Mouse (Mus musculus): ENCODE measurements around the gene Sbf1. TPM values are rescaled to one million over a fixed set of nuclear protein-coding genes. Genes with fewer than 3 reads are reported as not detected.

Gene Sbf1
- polyA plus RNA-seq (2016; fragmentation: Nextera tagmentation; extraction: Ambion mirVana): 80.6 and 85.5 TPM in 2 replicates

DNA sequence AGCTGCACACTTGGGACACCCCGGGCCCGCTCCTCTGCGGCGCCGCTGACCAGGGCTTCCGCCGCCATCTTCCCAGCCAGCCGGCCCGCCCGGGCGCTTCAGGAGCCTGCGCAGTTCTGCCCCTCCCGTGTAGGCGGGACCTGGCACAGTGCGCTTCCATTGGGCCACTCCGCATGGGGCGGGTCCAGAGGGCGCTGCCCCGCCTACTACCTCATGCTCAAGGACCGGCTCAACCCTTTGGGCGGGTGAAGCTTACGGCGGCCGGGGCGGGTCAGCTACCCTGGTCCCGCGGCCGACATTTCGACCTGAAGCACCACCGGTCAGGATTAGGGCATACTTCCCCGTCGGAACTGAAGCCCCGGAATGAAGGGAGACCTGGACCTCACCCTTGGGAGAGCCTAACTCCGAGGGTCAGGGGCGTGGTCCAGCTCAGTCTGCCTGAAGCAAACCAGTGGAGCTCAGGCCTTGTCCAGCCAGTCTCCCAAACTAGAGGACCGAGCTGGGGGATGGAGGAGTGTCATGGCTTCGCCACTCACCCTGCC lies at the start of gene Sbf1:
Sbf1 (minus strand) TSS at position 122 of the 542 bp plus-strand sequence.
- peak; percentile 98 for DNase-seq (ENCODE audit: low spot score)
- H3K4me3 ChIP-seq: peak within 1 kb of the TSS; percentile 98
- H3K4me1 ChIP-seq: peaks cover 27% of the 10 kb centered on the region
- H3K9me3 ChIP-seq: no peaks in the 10 kb centered on the region
- no peaks in the 10 kb centered on the region for H3K36me3 ChIP-seq (replicated peaks)
- H3K27me3 ChIP-seq (replicated peaks; ENCODE audit: low read depth, poor library complexity, severe bottlenecking): no peaks in the 10 kb centered on the region
- peak within 1 kb of the TSS; percentile 88 for H3K27ac ChIP-seq (replicated peaks)
- WGBS: under 1% methylated on average over 37 of the region's 37 CpGs

DNA sequence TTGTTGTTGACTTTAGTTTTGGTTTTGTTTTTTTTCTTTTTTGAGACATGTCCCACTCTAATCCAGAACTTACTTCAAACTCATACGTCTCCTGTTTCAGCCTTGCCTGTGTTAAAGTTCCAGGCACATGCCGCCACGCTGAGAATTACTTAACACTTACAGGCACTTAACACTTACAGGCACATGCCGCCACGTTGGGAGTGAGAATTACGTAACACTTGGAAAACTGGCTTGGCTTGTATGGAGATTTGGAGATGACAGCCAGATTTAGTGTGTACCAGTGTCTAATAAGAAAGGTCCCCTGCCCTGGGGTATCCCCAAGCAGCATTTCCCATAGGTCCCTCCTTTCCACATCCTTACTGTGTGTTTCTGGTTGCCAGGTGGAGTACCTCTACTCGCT lies 47.9 kb upstream of the Sbf1 start:
- H3K27me3 ChIP-seq (replicated peaks; ENCODE audit: low read depth, poor library complexity, severe bottlenecking): no peaks in the 10 kb centered on the region
- no peak for DNase-seq (ENCODE audit: low spot score)
- no peak overlapping the region for H3K4me3 ChIP-seq
- H3K36me3 ChIP-seq (replicated peaks): peaks cover 99% of the 10 kb centered on the region
- H3K27ac ChIP-seq (replicated peaks): no peak overlapping the region
- WGBS: 95% methylated on average over 7 of the region's 7 CpGs
- no peaks in the 10 kb centered on the region for H3K9me3 ChIP-seq
- H3K4me1 ChIP-seq: peaks cover 9% of the 10 kb centered on the region

DNA sequence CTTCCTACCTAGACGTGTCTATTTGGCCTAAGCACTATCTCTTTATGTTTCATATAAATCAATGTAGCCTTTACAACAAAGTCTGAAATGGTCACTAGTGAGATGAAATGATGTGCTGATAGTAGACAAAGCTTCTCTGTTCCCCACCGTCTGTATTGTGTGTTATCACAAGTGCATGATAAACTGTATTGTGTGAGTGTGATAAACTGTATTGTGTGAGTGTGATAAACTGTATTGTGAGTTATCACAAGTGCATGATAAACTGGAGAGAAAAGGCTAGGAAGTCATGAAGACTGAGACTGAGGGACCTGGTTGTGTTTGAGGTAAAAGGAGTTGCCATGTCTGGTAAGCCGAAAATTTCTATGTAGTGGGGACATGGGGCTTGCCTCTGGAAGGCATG lies 43.7 kb upstream of the Sbf1 start:
- no peak overlapping the region for H3K27ac ChIP-seq (replicated peaks)
- H3K9me3 ChIP-seq: no peaks in the 10 kb centered on the region
- no peak overlapping the region for H3K4me3 ChIP-seq
- 92% methylated on average over 3 of the region's 3 CpGs for WGBS
- H3K36me3 ChIP-seq (replicated peaks): peaks cover 70% of the 10 kb centered on the region
- H3K27me3 ChIP-seq (replicated peaks; ENCODE audit: low read depth, poor library complexity, severe bottlenecking): no peaks in the 10 kb centered on the region
- DNase-seq (ENCODE audit: low spot score): no peak
- H3K4me1 ChIP-seq: peaks cover 34% of the 10 kb centered on the region

DNA sequence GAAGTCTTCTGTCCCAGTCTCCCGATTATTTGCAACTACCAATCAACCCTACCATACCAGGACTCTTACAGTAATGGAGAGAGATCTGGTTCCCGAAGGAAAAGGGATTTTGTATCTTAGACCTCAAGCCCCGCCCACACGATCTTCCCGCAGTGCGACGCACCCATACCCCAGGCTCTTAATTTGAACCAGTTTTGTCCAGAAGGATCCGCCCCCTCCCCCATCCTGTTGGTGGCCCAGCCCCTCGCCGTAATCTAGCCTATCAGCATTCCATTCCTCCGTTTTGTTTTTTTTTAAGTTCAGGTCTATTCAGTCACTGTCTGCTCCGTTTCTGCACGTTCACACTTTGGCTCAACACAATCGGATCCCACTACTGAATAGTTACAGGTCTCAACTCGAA lies 41.3 kb upstream of the Sbf1 start:
- H3K4me3 ChIP-seq: peak overlapping the region; percentile 88
- under 1% methylated on average over 15 of the region's 15 CpGs for WGBS
- peak overlapping the region; percentile 96 for H3K27ac ChIP-seq (replicated peaks)
- H3K4me1 ChIP-seq: peaks cover 37% of the 10 kb centered on the region
- H3K27me3 ChIP-seq (replicated peaks; ENCODE audit: low read depth, poor library complexity, severe bottlenecking): no peaks in the 10 kb centered on the region
- peaks cover 70% of the 10 kb centered on the region for H3K36me3 ChIP-seq (replicated peaks)
- DNase-seq (ENCODE audit: low spot score): peak; percentile 95
- no peaks in the 10 kb centered on the region for H3K9me3 ChIP-seq

GRCm38 (mm10) chr15:89355241-89356187 lies 40.4 kb upstream of the Sbf1 start, which contains the start of the genes Lmf2 and Ncaph2:
Gene Lmf2 (minus strand): TSS chr15:89355659.
Gene Ncaph2 (plus strand): TSS chr15:89355719.
- peaks cover 70% of the 10 kb centered on the region for H3K36me3 ChIP-seq (replicated peaks)
- under 1% methylated on average over 64 of the region's 64 CpGs for WGBS
- peak within 1 kb of the TSS; percentile 96 for H3K27ac ChIP-seq (replicated peaks)
- DNase-seq (ENCODE audit: low spot score): peak; percentile 98
- no peaks in the 10 kb centered on the region for H3K9me3 ChIP-seq
- no peaks in the 10 kb centered on the region for H3K27me3 ChIP-seq (replicated peaks; ENCODE audit: low read depth, poor library complexity, severe bottlenecking)
- peak within 1 kb of the TSS; percentile 88 for H3K4me3 ChIP-seq
- peaks cover 37% of the 10 kb centered on the region for H3K4me1 ChIP-seq

DNA sequence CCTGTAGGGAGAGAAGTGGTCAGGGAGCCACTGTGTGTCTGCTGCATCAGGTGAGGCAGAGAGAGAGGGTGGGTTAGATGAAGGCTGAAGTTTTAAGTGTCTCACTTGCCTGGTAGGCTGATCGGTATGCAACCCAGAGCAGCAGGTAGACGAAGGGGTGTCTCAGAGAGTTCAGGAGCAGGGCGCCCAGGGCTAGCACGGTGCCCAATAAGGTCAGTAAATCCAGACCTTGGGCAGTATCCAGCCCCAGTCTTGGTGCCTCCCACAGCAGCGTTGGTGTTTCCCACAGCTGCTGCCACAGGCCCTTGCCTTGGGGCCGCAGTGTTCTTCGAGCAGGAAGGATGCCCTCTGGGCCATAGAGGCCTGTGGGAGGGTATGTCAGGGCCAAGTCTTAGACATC lies 39.3 kb upstream of the Sbf1 start:
- Histone ChIP-seq H3K27ac (replicated peaks) (peak overlapping the region; percentile 96), H3K36me3 (replicated peaks) (peaks cover 69% of the 10 kb centered on the region), H3K4me1 (peaks cover 37% of the 10 kb centered on the region), H3K27me3 (replicated peaks; ENCODE audit: low read depth, poor library complexity, severe bottlenecking) (no peaks in the 10 kb centered on the region), H3K9me3 (no peaks in the 10 kb centered on the region), H3K4me3 (peak overlapping the region; percentile 88)
- DNase-seq (ENCODE audit: low spot score): no peak
- WGBS: 83% methylated on average over 7 of the region's 7 CpGs

DNA sequence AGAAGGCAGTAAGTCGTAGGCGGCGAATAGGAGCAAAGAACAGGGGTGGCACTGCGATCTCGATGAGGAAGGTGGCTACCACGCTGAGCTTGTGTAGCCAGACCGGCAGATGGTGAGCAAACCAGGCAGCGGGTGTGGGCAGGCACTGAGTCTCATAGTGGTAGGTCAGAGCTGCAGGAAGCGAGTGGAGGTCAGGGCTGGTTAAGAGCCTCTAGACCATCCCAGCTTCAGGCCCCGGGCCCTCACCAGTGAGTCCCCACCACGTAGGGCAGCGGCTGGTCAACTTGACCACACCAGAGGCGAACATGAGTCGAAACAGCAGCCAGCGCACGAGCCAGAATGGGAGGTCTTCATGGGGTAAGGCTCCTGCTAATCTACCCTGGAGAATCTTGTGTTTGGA lies 38.7 kb upstream of the Sbf1 start:
- H3K27me3 ChIP-seq (replicated peaks; ENCODE audit: low read depth, poor library complexity, severe bottlenecking): no peaks in the 10 kb centered on the region
- H3K4me1 ChIP-seq: peaks cover 34% of the 10 kb centered on the region
- DNase-seq (ENCODE audit: low spot score): no peak
- H3K36me3 ChIP-seq (replicated peaks): peaks cover 62% of the 10 kb centered on the region
- 93% methylated on average over 16 of the region's 16 CpGs for WGBS
- H3K4me3 ChIP-seq: peak overlapping the region; percentile 88
- H3K27ac ChIP-seq (replicated peaks): no peak overlapping the region
- no peaks in the 10 kb centered on the region for H3K9me3 ChIP-seq

DNA sequence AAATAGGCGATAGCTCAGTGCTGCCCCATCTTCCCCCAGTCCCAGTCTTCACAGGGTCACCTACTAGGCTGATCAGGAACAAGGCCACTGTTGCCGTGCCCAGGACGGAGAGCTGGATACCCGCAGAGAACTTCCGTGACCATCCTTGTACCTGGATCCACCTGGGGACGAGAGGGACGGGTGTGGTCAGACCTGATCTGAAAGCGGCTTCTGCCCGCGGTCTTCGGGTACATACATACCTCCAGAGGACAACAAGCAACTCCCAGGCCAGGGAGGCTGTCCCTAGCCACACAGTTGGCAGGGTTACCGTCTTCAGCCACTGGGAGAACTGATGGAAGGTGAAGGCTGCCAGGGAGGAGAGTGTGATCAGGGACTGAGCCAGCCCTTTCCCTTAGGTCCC lies 37.7 kb upstream of the Sbf1 start:
- H3K9me3 ChIP-seq: no peaks in the 10 kb centered on the region
- peaks cover 53% of the 10 kb centered on the region for H3K36me3 ChIP-seq (replicated peaks)
- H3K27me3 ChIP-seq (replicated peaks; ENCODE audit: low read depth, poor library complexity, severe bottlenecking): no peaks in the 10 kb centered on the region
- peaks cover 25% of the 10 kb centered on the region for H3K4me1 ChIP-seq
- 96% methylated on average over 12 of the region's 12 CpGs for WGBS
- DNase-seq (ENCODE audit: low spot score): no peak
- no peak overlapping the region for H3K4me3 ChIP-seq
- no peak overlapping the region; the same call in 1 of the 2 replicates for H3K27ac ChIP-seq (replicated peaks)

- Histone ChIP-seq H3K9me3 (no peaks in the 10 kb centered on the region), H3K4me3 (no peak overlapping the region), H3K27ac (replicated peaks) (no peak overlapping the region), H3K4me1 (peaks cover 21% of the 10 kb centered on the region), H3K27me3 (replicated peaks; ENCODE audit: low read depth, poor library complexity, severe bottlenecking) (no peaks in the 10 kb centered on the region), H3K36me3 (replicated peaks) (peaks cover 48% of the 10 kb centered on the region)
- WGBS: 93% methylated on average over 14 of the region's 14 CpGs
- no peak for DNase-seq (ENCODE audit: low spot score)
Observed at GRCm38 (mm10) chr15:89352054-89352453, 36.9 kb upstream of the Sbf1 start.

GRCm38 (mm10) chr15:89351302-89351701 lies 36.2 kb upstream of the Sbf1 start:
- no peaks in the 10 kb centered on the region for H3K27me3 ChIP-seq (replicated peaks; ENCODE audit: low read depth, poor library complexity, severe bottlenecking)
- DNase-seq (ENCODE audit: low spot score): no peak
- peaks cover 18% of the 10 kb centered on the region for H3K4me1 ChIP-seq
- no peaks in the 10 kb centered on the region for H3K9me3 ChIP-seq
- peaks cover 48% of the 10 kb centered on the region for H3K36me3 ChIP-seq (replicated peaks)
- no peak overlapping the region for H3K27ac ChIP-seq (replicated peaks)
- 95% methylated on average over 15 of the region's 15 CpGs for WGBS
- no peak overlapping the region for H3K4me3 ChIP-seq

DNA sequence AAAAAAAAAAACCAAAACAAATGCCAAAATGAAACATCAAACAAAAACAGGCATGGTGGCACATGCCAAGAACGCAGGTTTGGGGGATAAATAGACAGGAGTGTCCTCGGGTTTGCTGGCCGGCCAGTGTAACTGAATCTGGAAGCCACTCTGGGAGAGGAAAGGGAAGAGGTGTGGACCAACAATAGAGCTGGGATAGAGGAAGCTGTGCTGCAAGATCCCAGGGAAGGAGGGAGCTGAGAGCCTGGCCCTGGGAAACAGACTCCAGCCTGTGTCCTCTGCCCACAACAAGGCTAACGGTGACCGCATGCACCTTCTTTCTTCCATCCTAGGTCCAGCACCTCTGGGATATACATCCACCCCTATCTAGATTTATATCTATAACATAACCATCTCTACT lies 35.3 kb upstream of the Sbf1 start:
- Histone ChIP-seq H3K36me3 (replicated peaks) (peaks cover 48% of the 10 kb centered on the region), H3K9me3 (no peaks in the 10 kb centered on the region), H3K4me1 (peaks cover 18% of the 10 kb centered on the region), H3K27ac (replicated peaks) (no peak overlapping the region), H3K27me3 (replicated peaks; ENCODE audit: low read depth, poor library complexity, severe bottlenecking) (no peaks in the 10 kb centered on the region), H3K4me3 (no peak overlapping the region)
- 87% methylated on average over 5 of the region's 5 CpGs for WGBS
- no peak for DNase-seq (ENCODE audit: low spot score)

DNA sequence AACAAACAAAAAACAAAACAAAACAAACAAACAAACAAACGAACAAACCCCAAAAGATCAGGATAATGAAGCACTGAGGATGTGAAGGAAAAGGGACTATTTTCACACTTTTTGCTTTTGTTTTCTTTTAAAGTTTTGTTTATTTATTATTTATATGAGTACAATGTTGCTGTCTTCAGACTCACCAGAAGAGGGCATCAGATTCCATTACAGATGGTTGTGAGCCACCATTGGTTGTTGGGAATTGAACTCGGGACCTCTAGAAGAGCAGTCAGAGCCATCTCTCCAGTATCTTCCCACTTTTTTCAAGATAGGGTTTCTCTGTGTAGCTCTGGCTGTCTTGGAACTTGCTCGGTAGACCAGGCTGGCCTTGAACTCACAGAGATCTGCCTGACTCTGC lies 28.2 kb upstream of the Sbf1 start:
- H3K4me1 ChIP-seq: no peaks in the 10 kb centered on the region
- H3K4me3 ChIP-seq: no peak overlapping the region
- no peak overlapping the region for H3K27ac ChIP-seq (replicated peaks)
- H3K9me3 ChIP-seq: no peaks in the 10 kb centered on the region
- 83% methylated on average over 3 of the region's 3 CpGs for WGBS
- no peak for DNase-seq (ENCODE audit: low spot score)
- H3K27me3 ChIP-seq (replicated peaks; ENCODE audit: low read depth, poor library complexity, severe bottlenecking): no peaks in the 10 kb centered on the region
- no peaks in the 10 kb centered on the region for H3K36me3 ChIP-seq (replicated peaks)

DNA sequence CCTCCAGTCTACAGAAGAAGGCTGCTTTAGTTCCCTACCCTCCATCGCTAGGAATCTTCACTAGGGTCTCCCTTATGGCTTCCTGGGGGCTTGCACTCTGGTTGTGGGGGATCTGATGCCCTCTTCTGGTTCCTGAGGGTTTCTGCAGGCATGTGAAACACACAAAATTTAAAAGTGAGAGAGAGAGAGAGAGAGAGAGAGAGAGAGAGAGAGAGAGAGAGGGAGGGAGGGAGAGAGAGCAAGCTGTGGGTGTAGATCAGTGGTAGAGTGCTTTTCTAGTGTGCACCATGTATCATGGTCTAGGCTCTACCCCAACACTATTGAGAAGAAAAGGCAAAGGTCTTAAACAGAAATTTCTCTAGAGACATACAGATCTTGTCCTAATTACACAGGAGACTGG lies 26.6 kb upstream of the Sbf1 start:
- no peaks in the 10 kb centered on the region for H3K4me1 ChIP-seq
- H3K4me3 ChIP-seq: no peak overlapping the region
- no peak overlapping the region for H3K27ac ChIP-seq (replicated peaks)
- WGBS: 35% methylated on average over 1 of the region's 1 CpGs
- no peaks in the 10 kb centered on the region for H3K9me3 ChIP-seq
- no peaks in the 10 kb centered on the region for H3K27me3 ChIP-seq (replicated peaks; ENCODE audit: low read depth, poor library complexity, severe bottlenecking)
- no peaks in the 10 kb centered on the region for H3K36me3 ChIP-seq (replicated peaks)
- no peak for DNase-seq (ENCODE audit: low spot score)
